Mouse (Mus musculus) MEL (cell line): ENCODE measurements at regions not wholly inside any gene's neighbourhood (a gene's known extent, or its start where the extent isn't known, plus 50 kb on each side); places are given as distances from the start of the nearest gene placed in this dataset.

ENCODE experiments used
- CHD2 ChIP-seq: IDR thresholded peaks from 2 replicates; pipeline ENCODE4 v1.6.1; 2011; ENCODE audit warnings: low read length, improper control_type of control experiment
- CTCF ChIP-seq, 3 experiments: IDR thresholded peaks in 2 of 3; conservative IDR thresholded peaks in 1 of 3; 2 replicates each; pipeline ENCODE4 v1.5.1; 2011 to 2012; ENCODE audit warnings: low read length in 3 of 3, low read depth in 2 of 3, mild to moderate bottlenecking in 2 of 3, improper control_type of control experiment in 1 of 3, inconsistent platforms in 1 of 3, mixed read lengths in 1 of 3, moderate library complexity in 1 of 3; ENCODE audit not compliant: control insufficient read depth in 1 of 3, insufficient read depth in 1 of 3, poor library complexity in 1 of 3, severe bottlenecking in 1 of 3
- EP300 ChIP-seq, 2 experiments: IDR thresholded peaks; 2 replicates each; pipeline ENCODE4 v1.6.1; 2011; ENCODE audit warnings: improper control_type of control experiment in 2 of 2, low read length in 2 of 2, low read depth in 1 of 2, mild to moderate bottlenecking in 1 of 2
- GABPA ChIP-seq: IDR thresholded peaks from 2 replicates; pipeline ENCODE4 v1.6.1; 2012; ENCODE audit warnings: low read depth, mild to moderate bottlenecking, inconsistent platforms, low read length, improper control_type of control experiment, moderate library complexity
- GATA1 ChIP-seq: IDR thresholded peaks from 2 replicates; pipeline ENCODE4 v1.6.1; 2011; ENCODE audit warnings: low read depth, low read length, improper control_type of control experiment
- POLR2A ChIP-seq, 2 experiments: IDR thresholded peaks; 2 replicates each; pipeline ENCODE4 v1.6.1; 2011 to 2012; ENCODE audit warnings: low read length in 2 of 2, mild to moderate bottlenecking in 2 of 2, control low read depth in 1 of 2, improper control_type of control experiment in 1 of 2, low read depth in 1 of 2, moderate library complexity in 1 of 2; ENCODE audit not compliant: control insufficient read depth in 1 of 2, insufficient read depth in 1 of 2, poor library complexity in 1 of 2

DNA sequence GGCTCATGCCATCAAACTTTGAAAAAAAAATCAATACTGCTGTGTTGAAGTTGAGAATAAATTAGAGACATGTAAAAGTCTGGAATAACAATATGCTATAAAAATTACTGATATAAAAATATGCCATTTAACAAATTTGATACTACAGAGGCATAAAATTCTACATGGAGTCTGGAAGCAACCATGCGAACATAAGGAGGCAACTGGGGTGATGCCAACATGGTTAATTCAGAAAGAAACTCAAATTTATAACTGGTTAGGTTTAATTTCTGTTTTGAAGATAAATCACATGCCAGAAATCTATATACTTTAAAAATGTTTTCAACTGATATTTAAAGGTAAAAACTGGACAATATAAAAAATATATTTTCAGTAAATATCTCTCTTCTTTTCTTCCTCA, 111.4 kb upstream of the Nr4a3 start:
- no peak for TF ChIP-seq CTCF (IDR thresholded peaks at IDR 0.05 in 2 of 3, conservative IDR thresholded peaks at IDR 0.05 in 1 of 3; ENCODE audit: control insufficient read depth in 1 of 3, insufficient read depth in 1 of 3, low read depth in 2 of 3, low read length in 3 of 3, poor library complexity in 1 of 3, severe bottlenecking in 1 of 3)
- no peak for TF ChIP-seq POLR2A (IDR thresholded peaks at IDR 0.05; ENCODE audit: control insufficient read depth in 1 of 2, insufficient read depth in 1 of 2, low read depth in 1 of 2, low read length in 2 of 2, poor library complexity in 1 of 2)
- no peak for TF ChIP-seq CHD2
- no peak for TF ChIP-seq GATA1
- TF ChIP-seq GABPA: no peak
- TF ChIP-seq EP300 (IDR thresholded peaks at IDR 0.05; ENCODE audit: low read depth in 1 of 2, low read length in 2 of 2): no peak
